Mouse (Mus musculus) intestine, postnatal 0 days (tissue): ENCODE data around the gene Gm9936. TPM values are rescaled to one million over a fixed set of nuclear protein-coding genes. Genes with fewer than 3 reads are reported as not detected.
"Not testable (repeated sequence)": the region's sequence is repeated elsewhere in the genome, so short reads cannot be mapped to it uniquely, and the experiment has no call there.

Experiments
- ATAC-seq: fragments of 200-750 bp; cut with Nextera tagmentation; 2 replicates; pipeline ENCODE4 v1.8.0; 2017; ENCODE audit warnings: mild to moderate bottlenecking, moderate TSS enrichment, moderate library complexity
- H3K27ac ChIP-seq: fragments of 300-500 bp; sonication (generic); 2 replicates; pipeline ENCODE4 v1.5.1; 2014; ENCODE audit warnings: mild to moderate bottlenecking, low read depth, low read length, moderate library complexity
- H3K27me3 ChIP-seq: fragments of 300-500 bp; sonication (generic); replicated peaks from 2 replicates; pipeline ENCODE4 v1.6.1; 2014; ENCODE audit warnings: low read length, mixed read lengths; ENCODE audit not compliant: control insufficient read depth, insufficient read depth
- H3K36me3 ChIP-seq: fragments of 300-500 bp; sonication (generic); 2 replicates; pipeline ENCODE4 v1.6.1; 2014; ENCODE audit warnings: mild to moderate bottlenecking, moderate library complexity; ENCODE audit not compliant: control insufficient read depth, insufficient read depth
- H3K4me1 ChIP-seq: fragments of 300-500 bp; sonication (generic); replicated peaks from 2 replicates; pipeline ENCODE4 v1.6.1; 2014; ENCODE audit warnings: antibody characterized with exemption, low read length, mixed read lengths; ENCODE audit not compliant: control insufficient read depth, insufficient read depth
- H3K4me2 ChIP-seq: fragments of 300-500 bp; sonication (generic); replicated peaks from 2 replicates; pipeline ENCODE4 v1.6.1; 2014; ENCODE audit warnings: low read depth, mild to moderate bottlenecking, moderate library complexity
- H3K4me3 ChIP-seq: fragments of 300-500 bp; sonication (generic); 2 replicates; pipeline ENCODE4 v1.5.1; 2014; ENCODE audit warnings: low read depth, low read length
- H3K9ac ChIP-seq: fragments of 300-500 bp; sonication (generic); 2 replicates; pipeline ENCODE4 v1.6.1; 2014; ENCODE audit warnings: mild to moderate bottlenecking, low read depth, low read length
- H3K9me3 ChIP-seq: fragments of 300-500 bp; sonication (generic); 2 replicates; pipeline ENCODE4 v1.6.1; 2016; ENCODE audit warnings: mixed run types; ENCODE audit not compliant: control insufficient read depth
- CTCF ChIP-seq: sonication (generic); IDR thresholded peaks from 2 replicates; pipeline ENCODE4 v1.5.1; 2016; ENCODE audit warnings: low read depth, mild to moderate bottlenecking, control low read depth, antibody characterized with exemption, moderate library complexity
- WGBS: fragments of 180-500 bp; shearing (Covaris S2); extraction: QIAGEN DNeasy Blood & Tissue Kit; methylation state at CpG from one replicate; pipeline ENCODE4 v1.1.7; 2014; 5-methylcytosine and 5-hydroxymethylcytosine counted together
- polyA plus RNA-seq: library from polyadenylated mRNA; unstranded; fragments of >200 nt; fragmentation: Nextera tagmentation; extraction: Ambion mirVana; gene quantifications from 2 replicates; pipeline ENCODE4 v1.2.1, GENCODE M21; 2015

Gene Gm9936
- polyA plus RNA-seq, 1 experiment from 2014 or later: 0.08 TPM

- no peak for TF ChIP-seq CTCF
- 86% methylated on average over 20 of the region's 20 CpGs for WGBS
- no peaks in the 10 kb centered on the region for H3K27me3 ChIP-seq
Measured at GRCm38 (mm10) chr5:114851565-114852236, 6.8 kb downstream of the Gm9936 start.

GRCm38 (mm10) chr5:114844371-114844770 is 14.1 kb downstream of the Gm9936 start:
- not testable (repeated sequence) for H3K9me3 ChIP-seq, H3K36me3 ChIP-seq, H3K4me3 ChIP-seq, H3K9ac ChIP-seq, H3K4me1 ChIP-seq, H3K27ac ChIP-seq, H3K27me3 ChIP-seq, H3K4me2 ChIP-seq, ATAC-seq
- WGBS: 83% methylated on average over 2 of the region's 2 CpGs

More at GRCm38 (mm10) chr5:114851565-114852236, 6.8 kb downstream of the Gm9936 start:
- Histone ChIP-seq H3K4me2 (no peak overlapping the region), H3K9me3 (no peaks in the 10 kb centered on the region), H3K27ac (no peak overlapping the region), H3K9ac (no peak overlapping the region), H3K36me3 (no peaks in the 10 kb centered on the region), H3K4me1 (0 out of 2 replicates have a peak, but pooled peaks cover 4% of the 10 kb centered on the region), H3K4me3 (no peak overlapping the region)
- ATAC-seq: peak; percentile 65

- 82% methylated on average over 5 of the region's 5 CpGs for WGBS
- no peak for ATAC-seq
Measured at GRCm38 (mm10) chr5:114842674-114843073, 15.8 kb downstream of the Gm9936 start.

GRCm38 (mm10) chr5:114842155-114842554 is 16.3 kb downstream of the Gm9936 start:
- not testable (repeated sequence) for H3K4me1 ChIP-seq, H3K36me3 ChIP-seq, ATAC-seq, H3K9me3 ChIP-seq, H3K9ac ChIP-seq, H3K27ac ChIP-seq, H3K4me3 ChIP-seq, H3K27me3 ChIP-seq, H3K4me2 ChIP-seq
- 45% methylated on average over 3 of the region's 3 CpGs for WGBS

More at GRCm38 (mm10) chr5:114842674-114843073, 15.8 kb downstream of the Gm9936 start:
- Histone ChIP-seq H3K4me3 (no peak overlapping the region), H3K27ac (no peak overlapping the region), H3K36me3 (no peaks in the 10 kb centered on the region), H3K9ac (no peak overlapping the region), H3K27me3 (no peaks in the 10 kb centered on the region), H3K4me1 (no peaks in the 10 kb centered on the region), H3K9me3 (no peaks in the 10 kb centered on the region), H3K4me2 (no peak overlapping the region)
- TF ChIP-seq CTCF: no peak

- H3K27me3 ChIP-seq, H3K4me2 ChIP-seq, H3K9ac ChIP-seq, H3K27ac ChIP-seq, H3K4me3 ChIP-seq, H3K9me3 ChIP-seq, H3K36me3 ChIP-seq, H3K4me1 ChIP-seq, ATAC-seq: not testable (repeated sequence)
- 57% methylated on average over 5 of the region's 5 CpGs for WGBS
Measured at GRCm38 (mm10) chr5:114840481-114840880, 18.0 kb downstream of the Gm9936 start.

GRCm38 (mm10) chr5:114836886-114837285 is 21.6 kb downstream of the Gm9936 start:
- Histone ChIP-seq H3K36me3 (no peaks in the 10 kb centered on the region), H3K4me2 (no peak overlapping the region), H3K4me1 (no peaks in the 10 kb centered on the region), H3K9me3 (no peaks in the 10 kb centered on the region), H3K4me3 (no peak overlapping the region), H3K9ac (no peak overlapping the region), H3K27me3 (no peaks in the 10 kb centered on the region), H3K27ac (no peak overlapping the region)
- WGBS: 55% methylated on average over 12 of the region's 12 CpGs
- no peak for ATAC-seq
- no peak for TF ChIP-seq CTCF

- 77% methylated on average over 3 of the region's 3 CpGs for WGBS
- ATAC-seq: no peak
- Histone ChIP-seq H3K4me1 (no peaks in the 10 kb centered on the region), H3K4me3 (no peak overlapping the region), H3K9ac (no peak overlapping the region), H3K27ac (no peak overlapping the region), H3K4me2 (no peak overlapping the region), H3K27me3 (no peaks in the 10 kb centered on the region), H3K9me3 (no peaks in the 10 kb centered on the region), H3K36me3 (no peaks in the 10 kb centered on the region)
- no peak for TF ChIP-seq CTCF
Measured at GRCm38 (mm10) chr5:114829740-114830139, 28.7 kb downstream of the Gm9936 start.
